Mouse (Mus musculus): ENCODE measurements around the gene Kmt5b.

Gene Kmt5b

DNA sequence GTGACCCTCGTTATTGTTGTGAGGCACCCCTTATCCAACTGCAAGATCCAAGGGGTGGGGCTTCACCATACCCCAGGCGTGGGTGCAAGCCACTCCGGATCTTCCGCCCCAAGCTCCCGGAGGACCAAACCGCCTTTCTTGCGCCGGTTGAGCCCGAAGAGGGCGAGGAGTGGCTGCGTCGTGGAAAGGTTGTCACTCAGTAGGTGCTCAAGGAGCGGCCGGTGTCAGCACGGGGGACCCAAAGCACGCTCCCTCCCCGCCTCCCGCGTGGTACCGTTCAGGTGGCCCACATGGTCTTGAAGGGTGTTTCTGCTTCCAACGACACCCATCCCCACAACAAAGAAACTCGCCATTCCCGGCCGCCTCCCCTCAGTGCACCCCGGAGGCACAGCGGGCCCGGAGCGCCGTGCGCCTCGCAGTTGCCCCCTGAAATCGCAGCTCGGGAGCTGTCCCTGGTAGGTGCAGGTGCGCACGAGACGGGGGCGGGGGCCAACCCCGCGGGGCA, at the start of gene Kmt5b:
Gene Kmt5b, plus strand, starts transcription at position 146 of the 505 bp plus-strand sequence.
- POLR2A ChIA-PET: interaction anchor here (0.6 to 5.2 kb wide), 33 partner anchors 9 to 1236 kb away, joined by 3 to 60 read pairs (median 3); partner anchors contain the start of genes 1810055G02Rik (in 2 of the 4), Gstp2 (in 1 of the 4), Ndufs8 (in 1 of the 4) and Ndufv1 (in 1 of the 4)
- CTCF ChIA-PET: interaction anchor here in 1 of 4 experiments (0.9 kb wide), 1 partner anchor 46 kb away, joined by 4 read pairs; no protein-coding TSS in a partner anchor

DNA sequence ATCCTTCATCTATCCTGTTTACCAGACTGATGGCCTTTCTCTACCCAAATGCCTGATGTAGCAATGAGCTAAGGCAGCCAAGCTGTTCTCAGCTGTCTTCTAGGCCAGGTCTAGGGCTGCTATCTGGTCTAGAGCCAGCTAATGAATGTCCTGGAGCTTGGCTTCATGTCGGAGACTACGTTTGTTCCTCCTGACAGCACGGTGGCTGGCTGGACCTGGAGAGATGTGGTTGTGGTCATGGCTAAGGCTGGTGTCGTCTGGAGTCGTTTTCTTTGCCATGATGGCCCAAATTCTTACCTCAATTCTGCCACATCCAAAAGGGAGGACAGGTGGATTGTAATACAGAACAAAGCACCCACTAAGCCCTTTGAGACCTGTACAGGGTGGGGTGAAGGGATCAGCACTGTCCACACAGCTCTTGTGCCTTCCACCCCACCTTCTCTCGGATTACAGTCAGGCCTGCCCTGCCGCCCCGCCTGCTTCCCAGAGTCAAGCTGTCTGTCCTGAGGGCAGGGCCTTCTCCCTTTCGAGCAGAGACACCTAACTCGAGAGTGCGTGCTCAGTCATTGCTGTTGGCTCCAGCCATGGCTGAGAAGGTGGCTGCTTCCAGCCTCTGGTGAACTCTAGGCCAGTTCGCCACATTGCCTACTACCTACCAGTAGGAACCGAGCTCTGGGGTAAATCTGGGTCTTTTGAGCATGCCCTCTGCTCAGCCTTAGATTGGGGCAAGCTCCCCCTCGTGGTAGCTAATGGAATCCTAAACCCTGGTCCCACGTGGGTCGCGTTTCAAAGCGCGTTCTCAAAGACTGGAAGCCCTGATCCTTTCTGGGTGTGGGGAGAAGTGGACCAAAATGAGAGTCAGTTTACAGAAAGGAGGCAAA, 48.5 kb upstream of the Kmt5b start:
- ChIA-PET POLR2A (interaction anchor here (0.6 to 4.6 kb wide), 84 partner anchors 9 to 478 kb away, joined by 3 to 132 read pairs (median 4); partner anchors contain the start of genes 1810055G02Rik (in 4 of the 4), Ppp6r3 (in 3 of the 4), Lrp5 (in 2 of the 4) and Ndufs8 (in 1 of the 4)), CTCF (interaction anchor here (0.5 to 8.0 kb wide), 114 partner anchors 8 to 1769 kb away, joined by 3 to 114 read pairs (median 5); partner anchors contain the start of genes 1810055G02Rik (in 4 of the 4), Ndufv1 (in 2 of the 4), Ankrd13d (in 1 of the 4) and Gm49405 (in 1 of the 4))

DNA sequence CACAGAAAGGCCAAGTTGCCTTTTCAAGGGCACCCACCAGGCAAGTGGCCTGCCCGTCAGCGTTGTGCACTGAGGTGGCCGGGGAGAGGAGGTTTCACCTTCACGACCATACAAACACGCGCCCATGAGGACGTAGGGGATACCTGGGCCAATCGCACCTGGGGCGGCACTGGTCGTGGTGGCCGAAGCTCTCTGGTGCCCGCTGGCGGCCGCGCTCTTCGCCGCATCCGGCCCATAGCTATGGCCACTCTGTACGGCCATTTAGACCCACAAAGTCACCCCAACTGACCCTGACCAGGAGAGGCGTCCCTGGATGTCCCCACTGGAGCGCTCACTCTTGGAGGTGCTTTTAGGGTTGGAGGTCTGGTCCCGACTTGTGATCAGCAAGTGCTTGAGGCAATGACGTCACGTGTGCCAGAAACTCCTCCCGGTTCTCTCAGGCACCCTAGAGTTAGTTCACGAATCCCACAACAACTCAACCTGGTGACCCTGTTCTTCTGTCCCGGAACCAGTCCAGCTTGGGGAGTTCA, 47.8 kb upstream of the Kmt5b start:
- POLR2A ChIA-PET: interaction anchor here (0.5 to 4.6 kb wide), 68 partner anchors 8 to 477 kb away, joined by 3 to 132 read pairs (median 4); partner anchors contain the start of genes 1810055G02Rik (in 4 of the 4), Lrp5 (in 2 of the 4), Ppp6r3 (in 2 of the 4) and Ndufs8 (in 1 of the 4)
- CTCF ChIA-PET: interaction anchor here (0.6 to 8.0 kb wide), 112 partner anchors 8 to 1768 kb away, joined by 3 to 114 read pairs (median 5); partner anchors contain the start of genes 1810055G02Rik (in 4 of the 4), Ndufv1 (in 2 of the 4), Ankrd13d (in 1 of the 4) and Gm49405 (in 1 of the 4)

DNA sequence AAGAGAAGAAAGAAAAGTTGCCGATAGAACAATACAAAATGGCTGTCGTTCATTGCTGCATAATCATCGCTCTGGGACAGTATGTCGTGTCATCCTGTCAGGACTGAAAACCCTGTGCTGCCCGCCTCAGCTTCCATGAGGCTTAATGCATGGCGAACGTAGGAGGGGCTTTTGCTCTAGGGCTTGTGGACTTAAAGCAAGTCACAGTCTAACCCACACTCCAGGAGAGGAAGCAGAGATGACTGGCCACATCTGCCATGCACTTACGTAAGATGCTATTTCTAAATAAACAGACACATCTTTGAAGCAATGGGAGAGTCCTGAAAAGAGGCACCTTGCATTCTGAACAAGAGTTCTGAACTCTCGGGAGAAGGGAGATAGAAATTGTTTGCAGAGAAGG, 44.1 kb upstream of the Kmt5b start:
- POLR2A ChIA-PET: interaction anchor here in 2 of 4 experiments (1.0 to 2.0 kb wide), 12 partner anchors 15 to 285 kb away, joined by 3 to 18 read pairs (median 3); partner anchors contain the start of genes 1810055G02Rik (in 2 of the 2) and Ndufs8 (in 1 of the 2)

DNA sequence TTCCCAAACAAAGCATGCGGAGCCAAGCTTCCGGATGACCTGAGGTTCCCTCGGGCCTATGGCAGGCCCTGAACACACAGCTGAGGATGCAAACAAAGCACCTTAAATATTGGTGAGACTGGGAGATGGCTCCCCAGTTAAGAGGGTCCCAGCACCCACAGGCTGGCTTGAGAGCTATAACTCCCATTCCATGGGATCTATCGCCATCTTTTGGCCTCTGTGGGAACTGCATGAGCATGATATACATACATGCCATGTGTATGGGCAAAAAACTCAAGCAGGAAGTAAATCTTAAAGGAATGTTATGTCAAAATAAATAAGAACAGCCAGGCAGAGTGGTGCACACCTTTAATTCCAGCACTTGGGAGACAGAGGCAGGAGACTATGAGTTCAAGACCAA, 43.3 kb upstream of the Kmt5b start:
- ChIA-PET CTCF (interaction anchor here (0.6 to 8.0 kb wide), 62 partner anchors 10 to 516 kb away, joined by 3 to 114 read pairs (median 4); partner anchors contain the start of genes 1810055G02Rik (in 2 of the 4), Ppp6r3 (in 2 of the 4), Ndufs8 (in 1 of the 4) and Ndufv1 (in 1 of the 4)), POLR2A (interaction anchor here in 2 of 4 experiments (1.0 to 1.7 kb wide), 13 partner anchors 9 to 401 kb away, joined by 3 to 10 read pairs (median 3); partner anchors contain the start of genes 1810055G02Rik (in 2 of the 2), Cpt1a (in 1 of the 2) and Ndufs8 (in 1 of the 2))

More for the DNA sequence above, 44.1 kb upstream of the Kmt5b start:
- CTCF ChIA-PET: interaction anchor here (0.6 to 8.0 kb wide), 37 partner anchors 9 to 515 kb away, joined by 3 to 114 read pairs (median 4); partner anchors contain the start of genes 1810055G02Rik (in 2 of the 4) and Ppp6r3 (in 1 of the 4)

GRCm38 (mm10) chr19:3724779-3725178, 42.4 kb upstream of the Kmt5b start:
- ChIA-PET CTCF (interaction anchor here (0.6 to 8.0 kb wide), 27 partner anchors 11 to 335 kb away, joined by 3 to 114 read pairs (median 6); partner anchors contain the start of genes 1810055G02Rik (in 2 of the 4) and Ndufs8 (in 1 of the 4)), POLR2A (interaction anchor here in 3 of 4 experiments (0.6 to 2.6 kb wide), 7 partner anchors 10 to 209 kb away, joined by 3 to 12 read pairs (median 3); partner anchors contain the start of gene 1810055G02Rik (in 1 of the 3))

DNA sequence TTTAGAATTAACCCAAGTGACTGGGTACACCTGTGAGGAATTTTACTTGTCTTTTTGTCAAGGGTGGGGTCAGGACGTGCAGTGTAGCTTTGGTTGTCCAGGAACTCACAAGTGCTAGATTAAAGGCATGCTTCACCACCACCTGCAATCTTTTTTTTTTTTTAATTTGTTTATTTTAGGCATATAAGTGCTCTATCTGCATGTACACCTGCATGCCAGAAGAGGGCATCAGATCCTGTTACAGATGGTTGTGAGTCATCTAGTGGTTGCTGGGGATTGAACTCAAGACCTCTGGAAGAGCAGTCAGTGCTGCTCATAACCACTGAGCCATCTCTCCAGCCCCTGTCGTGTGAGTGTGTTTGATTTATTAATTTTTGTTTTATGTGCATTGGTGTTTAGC, 38.3 kb upstream of the Kmt5b start:
- POLR2A ChIA-PET: no interaction called here
- CTCF ChIA-PET: interaction anchor here in 1 of 4 experiments (1.3 kb wide), 1 partner anchor 10 kb away, joined by 4 read pairs; no protein-coding TSS in a partner anchor

DNA sequence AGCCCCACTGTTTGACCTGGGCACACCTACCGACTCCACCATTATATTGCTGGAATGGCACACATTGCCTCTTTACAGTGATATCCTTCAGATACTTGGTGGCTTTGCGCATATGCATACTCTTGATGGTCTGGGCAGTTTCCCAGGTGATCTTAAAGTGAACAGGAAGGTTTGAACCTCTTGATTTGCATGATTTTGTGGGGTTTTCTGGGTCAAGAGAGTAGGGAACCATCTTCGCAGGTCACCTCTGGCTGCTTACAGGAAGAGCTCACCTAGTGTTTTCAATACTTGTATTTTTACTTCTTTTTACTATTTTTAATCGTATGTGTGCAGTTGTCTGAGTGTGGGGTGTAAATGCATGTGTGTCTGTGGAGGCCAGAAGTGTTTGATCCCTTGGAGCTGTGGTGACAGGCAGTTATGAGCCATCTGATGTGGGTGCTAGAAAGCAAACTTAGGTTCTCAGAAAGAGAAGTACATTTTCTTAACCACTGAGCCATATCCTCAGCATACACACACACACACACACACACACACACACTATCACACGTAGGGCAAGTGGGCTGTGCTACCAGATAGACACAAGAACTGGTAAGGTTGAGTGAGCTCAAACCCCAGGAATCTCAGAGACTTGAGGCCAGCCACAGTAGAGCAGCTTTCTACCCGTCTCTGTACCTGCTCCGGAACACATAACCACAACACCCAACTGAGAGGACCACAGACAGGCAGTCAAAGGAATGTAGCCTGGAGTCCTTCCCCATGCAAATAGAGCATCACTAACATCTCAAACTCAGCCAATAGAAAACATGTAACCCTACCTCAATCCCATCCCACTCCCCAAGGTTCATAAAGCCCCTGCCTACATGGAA, 36.2 kb upstream of the Kmt5b start:
- CTCF ChIA-PET: interaction anchor here in 3 of 4 experiments (0.5 to 1.1 kb wide), 5 partner anchors 12 to 338 kb away, joined by 3 to 10 read pairs (median 5); no protein-coding TSS in a partner anchor
- POLR2A ChIA-PET: interaction anchor here in 3 of 4 experiments (0.6 to 1.8 kb wide), 13 partner anchors 9 to 298 kb away, joined by 3 to 6 read pairs (median 3); partner anchors contain the start of genes Kmt5b (in 1 of the 3) and Ndufs8 (in 1 of the 3)

GRCm38 (mm10) chr19:3736001-3736400, 31.2 kb upstream of the Kmt5b start:
- POLR2A ChIA-PET: no interaction called here
- CTCF ChIA-PET: interaction anchor here in 1 of 4 experiments (0.6 kb wide), 1 partner anchor 113 kb away, joined by 3 read pairs; no protein-coding TSS in a partner anchor

GRCm38 (mm10) chr19:3739650-3740049, 27.6 kb upstream of the Kmt5b start:
- POLR2A ChIA-PET: interaction anchor here in 2 of 4 experiments (0.7 to 2.3 kb wide), 6 partner anchors 8 to 298 kb away, joined by 3 to 6 read pairs (median 4); partner anchors contain the start of genes 1810055G02Rik (in 1 of the 2) and Gstp1 (in 1 of the 2)

GRCm38 (mm10) chr19:3742716-3743115, 24.5 kb upstream of the Kmt5b start:
- CTCF ChIA-PET: interaction anchor here in 2 of 4 experiments (0.6 to 1.1 kb wide), 3 partner anchors 24 to 408 kb away, joined by 3 to 4 read pairs (median 3); no protein-coding TSS in a partner anchor
- POLR2A ChIA-PET: interaction anchor here in 2 of 4 experiments (0.7 kb wide), 2 partner anchors 99 to 167 kb away, joined by 3 read pairs; no protein-coding TSS in a partner anchor

More at GRCm38 (mm10) chr19:3739650-3740049, 27.6 kb upstream of the Kmt5b start:
- CTCF ChIA-PET: interaction anchor here in 3 of 4 experiments (0.7 to 2.1 kb wide), 3 partner anchors 18 to 116 kb away, joined by 3 to 7 read pairs (median 3); no protein-coding TSS in a partner anchor

DNA sequence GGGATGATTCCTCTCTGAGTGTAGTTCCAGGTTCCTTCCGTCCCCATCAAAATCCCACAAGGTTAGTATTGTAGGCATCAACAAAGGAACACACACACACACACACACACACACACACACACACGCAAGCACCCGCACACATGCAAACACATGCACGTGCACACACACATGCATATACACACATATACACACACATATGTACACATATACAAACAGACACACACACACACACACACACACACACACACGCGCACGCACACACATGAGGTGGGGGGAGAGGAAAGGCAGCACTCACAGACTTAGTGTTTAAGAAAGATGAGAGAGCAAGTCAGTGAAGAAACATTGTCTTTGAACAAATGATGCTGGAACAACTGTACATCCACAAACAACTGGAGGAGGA, 23.9 kb upstream of the Kmt5b start:
- ChIA-PET CTCF (interaction anchor here in 2 of 4 experiments (0.7 to 1.3 kb wide), 8 partner anchors 11 to 529 kb away, joined by 3 to 6 read pairs (median 3); partner anchors contain the start of genes Gm49405 (in 1 of the 2) and Nudt8 (in 1 of the 2)), POLR2A (interaction anchor here in 3 of 4 experiments (0.7 to 1.4 kb wide), 10 partner anchors 14 to 299 kb away, joined by 3 to 11 read pairs (median 4); partner anchors contain the start of genes 1810055G02Rik (in 1 of the 3) and Kmt5b (in 1 of the 3))

DNA sequence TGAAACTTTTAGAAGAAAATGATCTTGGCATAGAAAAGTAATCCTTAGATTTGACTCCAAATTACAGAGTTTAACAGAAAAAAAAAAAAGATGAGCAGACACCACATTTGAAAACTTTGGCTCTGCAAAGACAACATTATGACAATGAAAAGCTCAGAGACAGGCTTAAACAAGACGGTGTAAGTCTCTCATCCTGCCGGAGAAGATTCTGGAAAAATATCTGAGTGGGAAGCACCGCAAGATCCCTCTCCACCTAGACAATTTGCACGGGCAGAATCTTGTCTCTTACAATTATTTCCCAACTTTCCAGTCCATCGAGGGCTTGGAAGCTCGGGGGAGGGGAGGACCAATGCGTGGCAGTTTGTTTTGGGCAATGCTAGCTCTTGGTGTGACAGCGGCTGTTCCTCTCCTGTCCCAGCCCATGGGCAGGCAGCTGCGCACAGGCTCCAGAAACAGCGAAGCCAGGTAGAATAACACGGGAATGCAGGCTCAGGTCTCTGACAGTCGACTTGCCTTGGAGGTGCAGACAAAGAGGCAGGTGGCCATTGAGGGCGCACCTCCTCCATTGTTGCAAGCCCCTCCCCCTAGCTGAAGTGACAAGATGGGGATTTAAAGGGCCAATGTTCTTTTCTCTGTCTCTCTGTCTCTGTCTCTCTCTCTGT, 23.2 kb upstream of the Kmt5b start:
- POLR2A ChIA-PET: interaction anchor here in 3 of 4 experiments (0.6 to 1.4 kb wide), 18 partner anchors 10 to 303 kb away, joined by 3 to 11 read pairs (median 4); partner anchors contain the start of genes 1810055G02Rik (in 1 of the 3), Acy3 (in 1 of the 3), Kmt5b (in 1 of the 3) and Ndufv1 (in 1 of the 3)

GRCm38 (mm10) chr19:3752621-3753239, 14.5 kb upstream of the Kmt5b start:
- CTCF ChIA-PET: no interaction called here
- POLR2A ChIA-PET: interaction anchor here in 2 of 4 experiments (0.7 to 1.7 kb wide), 3 partner anchors 14 to 45 kb away, joined by 3 read pairs; partner anchors contain the start of gene 1810055G02Rik (in 1 of the 2)

More for the DNA sequence above, 23.2 kb upstream of the Kmt5b start:
- CTCF ChIA-PET: interaction anchor here (0.5 to 1.3 kb wide), 19 partner anchors 10 to 529 kb away, joined by 3 to 6 read pairs (median 3); partner anchors contain the start of genes Gm49405 (in 1 of the 4), Ndufv1 (in 1 of the 4), Nudt8 (in 1 of the 4) and Unc93b1 (in 1 of the 4)
